Mouse (Mus musculus) heart, postnatal 0 days (tissue): Measurements from ENCODE around the gene Gfi1b.

Experiments used
- CTCF ChIP-seq: IDR thresholded peaks from 2 replicates; pipeline ENCODE4 v1.5.1; 2016; ENCODE audit warnings: antibody characterized with exemption, control low read depth, low read depth
- EP300 ChIP-seq: IDR thresholded peaks from 2 replicates; pipeline ENCODE4 v1.6.1; 2016; ENCODE audit warnings: antibody characterized with exemption, low read depth

- TF ChIP-seq CTCF (no peak), EP300 (no peak)
These were observed 22.9 kb downstream of the Gfi1b start for GRCm38 (mm10) chr2:28598692-28599568.
